Mouse (Mus musculus) cerebellum, adult 9-10 months (tissue): ENCODE measurements around the gene Ehbp1l1.

ENCODE experiments used
- DNase-seq: peaks from one replicate; pipeline ENCODE4 v3.0.0; 2022

Ehbp1l1 gene

DNA sequence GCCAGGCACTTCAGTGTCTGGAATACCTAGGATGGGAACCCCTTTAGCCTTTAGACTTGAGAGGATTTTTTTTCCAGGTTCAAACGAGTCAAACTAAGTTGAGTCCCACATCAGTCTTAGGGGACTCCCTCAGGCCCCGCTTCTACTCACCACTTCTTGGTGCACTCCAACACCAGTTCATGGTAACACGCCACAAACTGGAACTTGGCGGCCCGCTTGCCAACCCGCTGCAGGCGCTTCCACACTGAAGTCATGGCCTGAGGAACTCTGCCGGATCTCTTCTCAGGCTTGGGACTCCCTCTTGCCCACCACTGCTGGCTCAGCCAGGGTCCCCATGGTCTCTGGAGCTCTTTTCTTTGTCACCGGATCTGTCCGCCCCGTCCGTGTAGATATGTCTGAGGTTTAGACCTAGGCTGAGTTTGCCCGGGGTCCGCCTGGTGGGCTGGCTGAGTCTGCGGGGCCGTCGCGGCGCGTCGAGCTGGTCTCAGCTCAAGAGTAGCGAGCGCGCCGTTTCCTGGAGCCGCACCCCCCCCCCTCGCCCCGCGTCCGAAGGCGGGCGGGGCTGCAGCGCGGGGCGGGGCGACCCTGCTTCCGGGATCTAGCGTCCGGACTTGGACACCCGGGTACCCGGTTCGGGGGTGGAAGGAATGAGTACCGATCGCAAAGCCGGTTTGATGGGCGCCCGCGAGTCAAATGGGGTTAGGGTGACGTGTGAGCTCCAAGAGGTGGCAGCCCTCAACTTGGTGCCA is at the start of gene Ehbp1l1:
Gene Ehbp1l1 (minus strand): TSS at position 551 of the 749 bp plus-strand sequence.
- DNase-seq: no peak

DNA sequence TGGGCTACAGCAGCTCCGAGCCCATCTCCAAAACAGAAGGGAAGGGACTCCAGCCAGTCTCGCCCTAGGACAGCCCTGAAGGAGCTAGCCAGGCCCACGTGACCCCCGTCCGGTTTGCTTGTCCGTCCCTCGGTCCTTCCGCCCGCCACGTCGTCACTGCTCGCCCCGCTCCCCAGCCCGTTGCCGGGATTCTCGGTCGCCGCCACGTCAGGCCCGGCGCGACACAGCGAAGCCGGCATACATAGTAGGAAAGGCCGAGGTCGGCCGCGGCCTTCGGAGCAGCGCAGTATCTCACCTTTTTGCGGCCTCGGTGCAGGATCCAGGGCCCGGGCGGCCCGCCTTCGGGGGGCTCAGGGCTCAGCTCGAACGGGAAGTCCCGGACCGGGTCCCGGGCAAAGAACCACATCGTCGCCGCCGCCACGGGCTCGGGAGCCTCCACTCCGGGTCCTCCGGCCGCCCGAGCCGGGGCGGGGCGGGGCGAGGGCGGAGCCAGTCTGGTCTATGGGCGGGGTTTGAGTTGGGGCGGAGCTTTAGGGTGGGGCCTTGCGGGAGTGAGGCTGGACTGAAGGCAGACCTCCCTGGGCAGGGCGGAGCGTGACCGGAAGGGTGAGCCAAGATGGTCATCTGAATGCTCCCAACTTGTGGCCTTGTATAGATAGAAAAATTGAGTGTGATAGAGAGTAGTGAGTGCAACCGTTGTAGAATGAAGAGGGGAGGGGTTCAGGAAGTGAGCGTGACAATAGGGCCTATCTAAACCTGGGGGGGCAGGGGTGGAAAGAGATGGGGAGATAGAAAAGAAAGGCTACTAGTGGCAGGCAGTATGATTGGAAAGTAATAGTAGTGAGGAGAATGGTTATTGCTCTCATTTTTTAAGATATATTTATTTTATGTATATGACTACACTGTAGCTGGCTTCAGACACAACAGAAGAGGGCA is 45.1 kb upstream of the Ehbp1l1 start, which contains the start of gene Scyl1:
Gene Scyl1 (minus strand): TSS at position 495 of the 936 bp plus-strand sequence.
- DNase-seq: peak; percentile 97

DNA sequence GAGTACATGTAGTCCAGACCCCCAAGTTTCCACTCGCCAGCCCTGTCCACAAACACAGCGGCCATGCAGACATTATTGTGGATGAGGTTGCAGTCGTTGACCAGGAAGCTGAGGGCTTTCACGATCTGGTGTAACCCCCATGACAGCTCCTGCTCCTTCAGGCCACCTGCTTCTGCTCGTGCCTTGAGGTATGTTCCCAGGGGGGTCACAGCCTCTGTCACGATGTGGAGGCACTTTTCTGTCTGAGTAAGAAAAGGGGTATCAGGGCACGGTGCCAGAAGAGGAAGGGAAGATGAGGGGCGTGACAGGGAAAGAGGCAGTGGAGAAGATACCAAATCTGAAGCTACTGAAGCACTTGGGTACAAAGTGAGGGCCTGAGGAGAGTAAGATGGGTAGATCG is 44.2 kb upstream of the Ehbp1l1 start:
- DNase-seq: peak; percentile 64

DNA sequence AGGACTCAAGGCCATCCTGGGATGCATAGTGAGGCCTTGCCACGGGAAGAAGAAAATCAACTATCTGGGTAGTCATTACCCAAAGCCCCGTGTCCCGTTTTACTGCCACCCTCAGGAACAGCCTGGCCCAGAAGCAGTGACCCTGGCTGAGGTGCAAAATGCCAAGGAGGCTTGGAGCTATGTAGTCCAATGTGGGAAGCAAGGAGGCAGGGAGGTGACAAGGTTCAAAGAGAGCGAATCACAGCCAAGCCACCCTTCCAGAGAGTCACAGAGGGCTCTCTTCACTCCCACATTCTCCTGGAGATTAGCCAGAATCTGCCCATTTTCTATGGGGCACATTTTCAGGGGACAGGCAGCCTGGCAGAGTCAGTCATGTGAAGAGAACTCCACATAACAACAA is 41.2 kb upstream of the Ehbp1l1 start:
- DNase-seq: no peak

DNA sequence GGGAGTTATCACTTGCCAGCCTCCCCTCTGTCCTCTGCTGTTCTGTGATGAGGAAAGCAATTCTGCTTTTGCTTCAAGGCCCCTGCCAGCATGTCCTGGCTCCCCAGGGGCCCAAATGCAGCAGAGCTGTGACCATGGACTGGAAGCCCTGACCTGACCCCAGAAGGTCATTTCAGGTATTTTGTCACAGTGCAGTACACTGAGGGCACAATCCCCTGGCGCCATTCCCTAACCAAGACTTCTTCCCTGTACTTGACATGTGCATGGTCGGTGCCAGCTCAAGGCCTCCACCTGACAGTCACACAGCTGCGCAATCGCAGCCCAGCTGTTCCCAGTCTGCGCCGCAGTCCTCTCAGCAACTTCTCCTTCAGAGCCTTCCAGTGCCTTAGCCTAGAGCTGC is 37.0 kb upstream of the Ehbp1l1 start:
- no peak for DNase-seq

DNA sequence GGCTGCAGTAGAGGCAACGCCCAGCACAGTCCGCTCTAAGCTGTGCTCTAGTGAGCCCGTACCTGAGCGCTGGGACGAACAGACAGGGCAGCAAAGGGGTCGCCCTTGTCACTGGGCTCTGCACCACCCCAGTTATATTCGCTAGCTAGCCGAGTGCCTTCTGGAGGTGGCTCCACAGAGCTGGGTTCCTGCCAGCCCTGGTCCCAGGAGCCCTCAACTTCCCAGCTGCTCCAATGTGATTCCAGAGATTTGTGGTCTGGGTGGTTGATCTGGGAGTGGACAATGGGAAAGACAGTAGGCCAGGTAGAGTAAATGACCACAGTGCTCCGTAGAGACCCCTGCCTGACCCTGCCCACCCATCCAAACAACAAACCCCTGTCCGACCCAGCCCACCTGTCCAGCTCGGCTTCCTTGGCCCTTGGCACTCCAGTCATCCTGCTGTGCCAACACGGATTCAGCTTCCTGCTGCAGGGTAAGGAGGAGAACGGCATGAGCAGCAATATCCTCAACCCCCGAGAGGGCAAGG is 32.8 kb upstream of the Ehbp1l1 start:
- DNase-seq: no peak

DNA sequence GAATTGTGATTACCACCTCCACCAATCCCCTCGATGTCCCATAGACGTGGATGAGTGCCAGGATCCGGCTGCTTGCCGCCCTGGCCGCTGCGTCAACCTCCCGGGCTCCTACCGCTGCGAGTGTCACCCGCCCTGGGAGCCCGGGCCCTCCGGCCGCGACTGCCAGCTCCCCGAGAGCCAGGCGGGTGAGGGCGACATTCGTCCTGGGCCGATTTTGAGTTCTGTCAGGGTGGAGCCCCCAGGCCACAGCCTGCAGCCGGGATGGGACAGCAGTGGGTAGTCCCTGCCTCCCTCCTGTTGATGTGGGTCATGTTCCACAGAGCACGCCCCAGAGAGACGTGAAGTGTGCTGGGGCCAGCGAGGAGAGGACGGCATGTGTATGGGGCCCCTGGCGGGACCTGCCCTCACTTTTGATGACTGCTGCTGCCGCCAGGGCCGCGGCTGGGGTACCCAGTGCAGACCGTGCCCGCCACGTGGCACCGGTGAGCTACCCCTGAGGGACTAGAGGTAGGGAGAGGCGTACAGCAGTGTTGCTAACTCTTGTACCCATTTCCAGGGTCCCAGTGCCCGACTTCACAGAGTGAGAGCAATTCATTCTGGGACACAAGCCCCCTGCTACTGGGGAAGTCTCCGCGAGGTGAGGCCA is 31.0 kb upstream of the Ehbp1l1 start:
- no peak for DNase-seq

DNA sequence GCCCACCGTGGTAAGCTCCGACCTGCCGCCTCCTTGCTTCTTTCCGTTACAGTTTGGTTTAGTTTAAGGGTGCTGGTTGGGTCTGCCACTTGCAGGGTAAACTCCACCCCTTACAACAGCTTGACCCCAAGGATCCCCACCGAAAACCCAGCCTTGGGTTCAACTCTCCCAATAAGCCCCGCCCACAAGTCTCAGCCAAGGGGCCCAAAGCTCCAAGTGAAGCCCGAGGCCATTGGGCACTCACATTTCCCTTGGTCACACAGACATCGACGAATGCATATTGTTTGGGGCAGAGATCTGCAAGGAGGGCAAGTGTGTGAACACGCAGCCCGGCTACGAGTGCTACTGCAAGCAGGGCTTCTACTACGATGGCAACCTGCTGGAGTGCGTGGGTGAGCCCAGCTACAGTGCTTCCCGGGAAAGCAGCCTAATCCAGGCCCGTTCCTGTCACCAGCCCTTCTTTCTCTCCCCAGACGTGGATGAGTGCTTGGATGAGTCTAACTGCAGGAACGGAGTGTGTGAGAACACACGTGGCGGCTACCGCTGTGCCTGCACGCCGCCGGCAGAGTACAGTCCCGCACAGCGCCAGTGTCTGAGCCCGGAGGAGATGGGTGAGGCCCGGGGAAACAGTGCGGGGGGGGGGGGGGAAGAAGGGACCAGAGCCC is 30.3 kb upstream of the Ehbp1l1 start:
- no peak for DNase-seq

DNA sequence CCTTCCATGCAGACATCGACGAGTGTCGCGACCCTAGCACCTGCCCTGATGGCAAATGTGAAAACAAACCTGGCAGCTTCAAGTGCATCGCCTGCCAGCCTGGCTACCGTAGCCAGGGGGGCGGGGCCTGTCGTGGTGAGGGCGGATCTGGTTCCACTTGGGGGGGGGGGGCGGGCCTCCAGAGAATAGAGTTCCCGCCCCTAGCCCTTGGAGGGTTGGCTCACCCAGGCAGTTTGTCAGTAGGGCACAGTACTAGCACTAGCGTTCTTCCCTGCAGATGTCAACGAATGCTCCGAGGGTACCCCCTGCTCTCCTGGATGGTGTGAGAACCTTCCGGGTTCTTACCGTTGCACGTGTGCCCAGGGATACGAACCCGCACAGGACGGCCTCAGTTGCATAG is 25.6 kb upstream of the Ehbp1l1 start:
- DNase-seq: no peak

DNA sequence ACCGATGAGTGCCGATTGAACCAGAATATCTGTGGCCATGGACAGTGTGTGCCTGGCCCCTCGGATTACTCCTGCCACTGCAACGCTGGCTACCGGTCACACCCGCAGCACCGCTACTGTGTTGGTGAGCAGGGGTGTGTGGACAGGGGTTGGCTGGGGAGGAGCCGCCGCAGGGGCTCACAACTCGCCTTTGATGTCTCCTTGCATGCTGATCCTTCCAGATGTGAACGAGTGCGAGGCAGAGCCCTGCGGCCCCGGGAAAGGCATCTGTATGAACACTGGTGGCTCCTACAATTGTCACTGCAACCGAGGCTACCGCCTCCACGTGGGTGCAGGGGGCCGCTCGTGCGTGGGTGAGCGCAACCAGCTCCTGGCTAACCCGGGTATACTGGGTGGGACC is 24.8 kb upstream of the Ehbp1l1 start:
- no peak for DNase-seq

DNA sequence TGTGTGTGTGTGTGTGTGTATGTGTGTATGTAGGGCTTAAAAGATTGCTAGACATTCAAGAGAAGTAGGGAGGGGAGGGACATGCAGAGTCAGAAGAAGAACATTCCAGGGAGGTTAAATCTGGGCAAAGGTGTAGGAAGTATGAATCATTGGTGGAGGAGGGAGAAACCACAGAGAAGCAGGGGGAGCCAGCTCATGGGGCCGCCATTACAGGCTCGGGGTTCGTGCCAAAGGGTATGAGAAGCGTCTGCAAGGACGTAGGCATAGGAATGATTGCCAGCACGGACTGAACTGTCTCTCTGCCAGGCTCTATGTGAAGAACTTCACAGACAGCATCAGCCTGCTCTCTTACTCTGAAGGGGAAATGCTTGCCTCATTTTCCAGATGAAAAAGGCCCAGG is 23.4 kb upstream of the Ehbp1l1 start:
- DNase-seq: no peak

DNA sequence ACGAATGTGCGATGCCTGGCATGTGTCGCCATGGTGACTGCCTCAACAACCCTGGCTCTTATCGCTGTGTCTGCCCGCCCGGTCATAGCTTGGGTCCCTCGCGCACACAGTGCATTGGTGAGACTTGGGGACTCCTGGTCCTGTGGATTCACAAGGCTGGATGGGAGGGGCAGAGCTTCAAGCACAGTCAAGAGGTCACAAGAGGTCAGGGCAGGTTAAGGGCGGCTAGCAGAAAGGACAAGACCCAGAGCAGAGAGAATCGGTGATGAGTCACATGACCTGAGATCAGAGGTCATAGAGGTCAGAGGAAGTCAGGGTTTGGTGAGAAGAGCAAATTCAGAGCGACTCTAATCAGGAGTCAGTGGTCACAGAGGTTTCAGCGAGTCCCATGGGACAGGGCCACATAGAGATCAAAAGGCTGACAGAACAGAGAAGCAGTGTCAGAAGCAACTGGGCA is 20.8 kb upstream of the Ehbp1l1 start:
- no peak for DNase-seq

DNA sequence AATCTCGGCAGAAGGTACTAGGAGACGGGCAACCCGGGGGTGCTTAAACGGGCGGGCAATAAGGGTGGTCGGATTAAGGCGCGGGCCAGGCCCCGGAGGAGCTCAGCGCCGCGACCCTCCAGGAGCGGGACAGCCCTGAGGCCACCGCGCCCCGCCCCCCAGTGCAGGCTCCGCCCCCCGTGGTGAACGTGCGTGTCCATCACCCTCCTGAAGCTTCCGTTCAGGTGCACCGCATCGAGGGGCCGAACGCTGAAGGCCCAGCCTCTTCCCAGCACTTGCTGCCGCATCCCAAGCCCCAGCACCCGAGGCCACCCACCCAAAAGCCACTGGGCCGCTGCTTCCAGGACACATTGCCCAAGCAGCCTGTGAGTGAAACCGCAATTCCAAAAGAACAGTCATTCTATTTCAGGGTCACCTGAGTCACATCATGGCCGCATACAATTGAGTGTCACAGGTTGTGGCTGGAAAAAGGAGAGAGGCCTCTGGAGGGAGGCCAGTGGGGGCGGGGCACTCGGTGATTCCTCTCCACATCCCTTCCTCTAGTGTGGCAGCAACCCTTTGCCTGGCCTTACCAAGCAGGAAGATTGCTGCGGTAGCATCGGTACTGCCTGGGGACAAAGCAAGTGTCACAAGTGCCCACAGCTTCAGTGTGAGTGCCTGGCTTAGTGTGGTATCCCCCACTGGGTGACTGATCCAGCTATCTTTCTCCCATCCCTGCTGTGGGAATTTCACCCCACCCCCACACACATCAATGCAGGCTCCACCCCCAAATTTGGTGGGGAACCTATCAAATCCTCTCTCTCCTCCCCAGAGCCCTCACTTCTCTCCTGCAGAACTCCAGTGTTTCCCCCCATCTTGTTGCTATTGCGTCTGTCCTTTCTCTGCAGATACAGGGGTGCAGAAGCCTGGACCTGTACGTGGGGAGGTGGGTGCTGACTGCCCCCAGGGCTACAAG is 19.9 kb upstream of the Ehbp1l1 start:
- no peak for DNase-seq

DNA sequence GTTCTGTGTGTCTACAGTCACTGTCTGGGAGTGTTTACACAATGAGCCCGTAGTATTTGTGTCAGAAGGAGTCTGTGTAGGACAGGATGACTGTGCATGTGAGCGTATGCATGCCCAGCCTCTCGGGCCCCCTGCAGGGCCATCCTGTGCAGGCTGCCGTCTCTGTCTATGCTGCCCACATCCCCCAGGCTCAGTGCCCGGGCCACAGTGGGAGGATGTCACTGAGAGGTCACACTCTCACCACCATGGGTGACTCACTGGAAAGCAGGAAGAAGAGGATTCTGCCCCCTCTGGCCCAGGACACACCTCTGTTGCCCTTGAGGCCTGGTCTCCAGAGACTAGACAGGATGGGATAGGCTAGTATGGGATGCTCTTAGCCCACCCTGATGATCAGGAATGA is 17.5 kb upstream of the Ehbp1l1 start:
- peak; percentile 70 for DNase-seq

DNA sequence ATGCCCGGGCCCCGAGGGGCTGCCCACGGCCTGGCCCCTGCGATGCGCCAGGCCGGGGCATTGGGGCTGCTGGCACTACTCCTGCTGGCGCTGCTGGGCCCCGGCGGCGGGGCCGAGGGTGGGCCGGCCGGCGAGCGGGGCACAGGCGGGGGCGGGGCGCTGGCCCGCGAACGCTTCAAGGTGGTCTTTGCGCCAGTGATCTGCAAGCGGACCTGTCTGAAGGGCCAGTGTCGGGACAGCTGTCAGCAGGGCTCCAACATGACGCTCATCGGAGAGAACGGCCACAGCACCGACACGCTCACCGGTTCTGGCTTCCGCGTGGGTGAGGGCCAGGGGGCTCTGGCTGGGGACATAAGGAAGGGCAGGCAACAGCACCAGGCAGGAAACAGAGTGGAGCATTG is 16.1 kb upstream of the Ehbp1l1 start:
- DNase-seq: no peak

DNA sequence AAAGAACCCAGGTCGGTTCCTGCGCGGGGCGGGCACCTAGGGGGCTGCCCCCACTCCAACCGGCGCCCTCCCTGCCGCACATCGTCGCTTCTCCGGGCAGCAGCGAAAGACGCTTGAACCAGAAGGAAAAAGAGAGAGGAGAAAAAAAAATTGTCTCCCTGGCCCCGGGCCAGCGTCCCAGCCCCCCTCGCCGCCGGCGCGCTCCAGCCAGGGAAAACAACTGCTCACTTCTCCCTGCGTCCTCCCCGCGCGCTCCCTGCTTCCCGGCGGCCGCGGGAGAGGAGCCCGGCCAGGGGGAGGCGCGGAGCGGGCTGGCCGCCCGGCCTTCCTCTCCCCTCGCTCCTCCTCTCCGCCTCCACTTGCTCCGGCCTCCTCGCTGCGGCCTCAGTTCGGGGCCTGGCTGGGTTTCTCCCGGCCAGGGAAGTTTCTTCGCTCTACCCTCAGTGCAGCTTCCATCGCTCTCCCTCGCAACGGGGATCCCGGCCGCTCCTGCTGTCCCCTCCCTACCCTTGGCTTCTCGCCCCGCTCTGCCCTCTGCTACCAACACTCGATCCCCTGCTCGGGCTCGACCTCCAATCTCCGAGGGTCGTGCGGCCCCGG is 15.6 kb upstream of the Ehbp1l1 start:
- DNase-seq: peak; percentile 83

DNA sequence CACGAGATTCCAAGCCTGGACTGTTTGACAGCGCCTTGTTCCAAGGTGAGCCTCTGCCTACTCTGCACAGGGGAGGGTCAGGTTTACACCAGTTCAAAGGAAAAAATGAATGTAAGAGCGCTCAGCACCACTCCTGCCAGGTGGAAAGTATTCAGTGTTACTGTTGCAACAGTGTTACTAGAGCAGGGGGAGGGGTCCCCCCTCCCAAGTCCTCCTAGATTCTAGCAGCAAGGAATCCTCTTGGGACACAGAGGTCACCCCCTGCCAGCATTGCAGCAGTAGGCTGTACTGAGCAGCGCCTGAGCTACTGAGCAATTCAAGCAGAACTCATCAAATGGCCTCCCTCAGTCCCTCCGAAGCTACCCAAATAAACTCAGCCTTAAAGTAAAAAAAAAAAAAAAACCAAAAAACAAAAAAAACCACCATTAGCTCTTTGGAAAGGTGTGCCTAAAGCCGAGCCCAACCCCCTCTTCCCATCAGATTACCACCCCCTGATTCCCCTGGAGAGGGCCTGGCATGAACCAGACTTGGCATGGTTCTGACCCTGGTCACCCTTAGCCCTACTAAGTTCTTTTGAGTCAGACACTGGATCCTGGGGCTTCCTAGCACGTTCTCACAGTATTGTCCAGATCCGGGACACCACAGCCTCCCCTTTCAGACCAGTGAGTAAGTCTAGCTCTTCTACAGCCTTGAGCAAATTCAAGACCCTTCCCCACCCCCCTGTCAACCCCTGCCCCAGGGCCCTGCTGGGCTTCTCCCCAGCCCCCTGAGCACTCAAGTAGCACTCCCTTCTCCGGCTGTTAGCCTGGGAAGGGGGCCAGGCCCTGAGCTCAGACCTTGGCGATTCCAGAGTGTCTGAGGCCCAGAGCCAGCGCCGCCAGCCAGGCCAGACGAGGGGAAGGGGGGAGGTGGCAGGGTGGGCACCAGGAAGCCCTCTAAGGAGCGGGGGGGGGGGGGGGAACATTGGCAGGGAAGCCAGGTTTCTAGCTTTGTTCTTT is 14.5 kb upstream of the Ehbp1l1 start, which contains the start of gene Ltbp3:
Gene Ltbp3 (plus strand): TSS at position 585 of the 998 bp plus-strand sequence.
- peak; percentile 73 for DNase-seq

DNA sequence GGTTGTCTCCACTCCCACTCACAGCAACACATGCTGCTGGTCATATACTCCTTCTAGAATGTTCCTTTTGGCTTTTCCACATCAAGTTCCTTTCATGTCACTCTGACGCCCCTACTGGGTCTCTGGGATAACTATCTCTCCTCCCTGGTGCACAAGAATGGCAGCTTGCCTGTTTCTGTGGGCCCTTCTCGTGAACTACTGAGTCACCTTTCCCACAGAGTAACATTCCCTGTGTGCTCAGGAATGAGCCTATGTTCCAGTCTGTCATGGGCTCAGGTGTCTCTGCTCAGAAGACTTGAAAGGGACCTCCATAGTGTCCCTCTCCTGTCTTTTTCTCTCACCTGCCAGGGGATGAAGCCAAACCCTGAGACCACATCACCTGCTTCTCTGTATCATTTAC is 13.3 kb upstream of the Ehbp1l1 start:
- DNase-seq: no peak

DNA sequence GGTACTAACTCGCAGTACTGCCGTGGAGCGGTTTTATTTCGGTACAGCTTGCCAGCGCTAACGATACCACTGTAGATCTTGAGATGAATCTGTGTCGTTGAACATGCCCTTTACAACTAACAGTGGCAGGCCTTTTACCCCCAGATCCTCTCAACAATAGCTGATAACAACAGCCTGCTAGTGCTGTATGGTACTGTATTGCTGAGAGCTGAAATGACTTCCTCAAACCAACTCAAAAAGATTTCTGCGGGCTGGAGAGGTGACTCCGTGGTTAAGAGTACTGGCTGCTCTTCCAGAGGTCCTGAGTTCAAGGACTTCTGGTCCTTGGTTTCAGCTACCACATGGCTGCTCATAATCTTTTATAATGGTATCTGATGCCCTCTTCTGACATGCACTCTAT is 8.2 kb upstream of the Ehbp1l1 start:
- no peak for DNase-seq
